21 mouse cellular contexts compared by ENCODE assay signal in the genomic region with DNA sequence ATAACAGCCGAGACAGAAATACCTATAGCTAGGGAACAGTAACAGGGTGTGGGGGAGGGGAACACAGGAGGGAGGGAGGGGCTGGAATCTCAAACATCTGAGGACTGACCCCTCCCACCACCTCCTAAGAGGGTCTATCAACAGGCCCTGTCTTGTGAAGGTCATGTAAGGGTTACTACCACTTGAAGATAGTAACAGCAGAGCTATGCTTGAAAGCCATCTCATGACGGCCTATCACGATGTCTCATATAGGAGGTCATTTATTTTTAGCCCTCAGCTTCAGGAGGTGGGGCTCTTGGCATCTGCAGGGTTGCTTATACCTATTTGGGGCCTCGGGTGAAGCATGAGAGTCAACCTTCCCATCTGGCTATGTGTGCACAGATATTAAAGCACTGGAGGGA. TPM values are rescaled to one million over a fixed set of nuclear protein-coding genes. Genes with fewer than 3 reads are reported as not detected.
DNase-seq lines count a peak whose midpoint lies in the region; ATAC-seq and TF ChIP-seq lines count a peak whose summit lies in the region.
"Had no signal": no experiment of that assay in that cellular context is flagged by ENCODE, and none has a peak within 500 bp of the region (broad histone marks: within the 10 kb centered on the region; RNA-seq: fewer than 3 reads in every experiment).

No protein-coding gene starts in this region.

- no peak overlapping the region; the same call in 1 of the 2 replicates for H3K9ac ChIP-seq in ES-E14 (ENCODE audit: insufficient read depth, low read depth, low read length, poor library complexity, severe bottlenecking)
- H3K9ac ChIP-seq in heart, embryonic 15.5 days: no peak overlapping the region
- no peak overlapping the region for H3K9ac ChIP-seq in kidney, embryonic 14.5 days (ENCODE audit: low read depth, low read length)
- no peak overlapping the region for H3K9ac ChIP-seq in forebrain, embryonic 11.5 days (ENCODE audit: low read length)
- H3K9ac ChIP-seq: forebrain, embryonic 15.5 days; liver, embryonic 14.5 days; neural tube, embryonic 15.5 days had no signal

- H3K4me1 ChIP-seq in E14TG2a.4 (replicated peaks; ENCODE audit: low read depth, low read length) (peaks cover 54% of the 10 kb centered on the region), ES-E14 (ENCODE audit: control insufficient read depth in 2 of 2, insufficient read depth in 2 of 2, low read length in 2 of 2, poor library complexity in 1 of 2) (peaks cover 7 to 21% of the 10 kb centered on the region in 2 experiments)
- peaks cover 17% of the 10 kb centered on the region for H3K4me1 ChIP-seq in heart, embryonic 15.5 days (replicated peaks)
- no peaks in the 10 kb centered on the region for H3K4me1 ChIP-seq in kidney, embryonic 14.5 days (ENCODE audit: control insufficient read depth, insufficient read depth, low read length)
- H3K4me1 ChIP-seq in forebrain, embryonic 11.5 days (replicated peaks; ENCODE audit: control insufficient read depth, insufficient read depth, low read length): no peaks in the 10 kb centered on the region
- no peaks in the 10 kb centered on the region for H3K4me1 ChIP-seq in thymus, adult 2 months (replicated peaks; ENCODE audit: control insufficient read depth, insufficient read depth, low read length)

- no peaks in the 10 kb centered on the region for H3K27me3 ChIP-seq in E14TG2a.4 (ENCODE audit: insufficient read depth, low read length)
- no peaks in the 10 kb centered on the region for H3K27me3 ChIP-seq in heart, embryonic 15.5 days
- no peaks in the 10 kb centered on the region for H3K27me3 ChIP-seq in kidney, embryonic 14.5 days (ENCODE audit: control insufficient read depth, insufficient read depth, low read length)
- no peaks in the 10 kb centered on the region for H3K27me3 ChIP-seq in forebrain, embryonic 11.5 days (ENCODE audit: control insufficient read depth, insufficient read depth, low read length)
- no peaks in the 10 kb centered on the region for H3K27me3 ChIP-seq in thymus, adult 2 months (ENCODE audit: control insufficient read depth, insufficient read depth, low read length)
- H3K27me3 ChIP-seq: forebrain, embryonic 15.5 days; neural tube, embryonic 15.5 days had no signal

- no peaks in the 10 kb centered on the region for H3K9me3 ChIP-seq in E14TG2a.4 (ENCODE audit: low read length)
- H3K9me3 ChIP-seq in ES-E14 (ENCODE audit: control insufficient read depth, insufficient read depth, low read depth, low read length): no peaks in the 10 kb centered on the region
- H3K9me3 ChIP-seq in heart, embryonic 15.5 days (replicated peaks): no peaks in the 10 kb centered on the region
- H3K9me3 ChIP-seq in kidney, embryonic 14.5 days (ENCODE audit: control insufficient read depth, low read length): no peaks in the 10 kb centered on the region
- no peaks in the 10 kb centered on the region for H3K9me3 ChIP-seq in forebrain, embryonic 11.5 days (ENCODE audit: control insufficient read depth, low read length)
- H3K9me3 ChIP-seq: forebrain, embryonic 15.5 days; neural tube, embryonic 15.5 days had no signal

- in situ Hi-C loops in ES-E14 (cut with MboI; ENCODE audit: low sequenced_read_pairs in 2 of 2, unreplicated experiment in 2 of 2): no loop called here

- WGBS in heart, embryonic 15.5 days: 19% methylated on average over 4 of the region's 4 CpGs
- WGBS in kidney, embryonic 14.5 days: 58% methylated on average over 4 of the region's 4 CpGs
- 76% methylated on average over 4 of the region's 4 CpGs for WGBS in forebrain, embryonic 11.5 days
- WGBS in thymus, adult 2 months: 69% methylated on average over 4 of the region's 4 CpGs

- DNase-seq in ES-E14 (ENCODE audit: low read depth, low spot score): peak; percentile 81
- DNase-seq in heart, adult 18-20 months: peak; percentile 48 to 67
- no peak for DNase-seq in kidney, postnatal 36 days
- DNase-seq in forebrain, embryonic 11.5 days (ENCODE audit: low spot score): no peak
- no peak for DNase-seq in thymus, adult 2 months
- DNase-seq: cerebellum, adult 18-20 months; gastrocnemius, adult 2 months; kidney, postnatal 14 days had no signal

- TF ChIP-seq CTCF in E14TG2a.4 (conservative IDR thresholded peaks at IDR 0.05; ENCODE audit: low read length): no peak
- no peak for TF ChIP-seq CTCF in thymus, adult 2 months (IDR thresholded peaks at IDR 0.05; ENCODE audit: borderline replicate concordance, control insufficient read depth, extremely low read depth, insufficient read depth, low read length, poor library complexity)

- H3K4me3 ChIP-seq in E14TG2a.4 (replicated peaks; ENCODE audit: low read length) (0 out of 2 replicates have a peak overlapping the region, but pooled peaks have one; percentile 5), ES-E14 (ENCODE audit: insufficient read depth in 1 of 2, low read depth in 1 of 2, low read length in 2 of 2, poor library complexity in 1 of 2, severe bottlenecking in 1 of 2) (no peak overlapping the region)
- H3K4me3 ChIP-seq in heart, embryonic 15.5 days: no peak overlapping the region
- no peak overlapping the region for H3K4me3 ChIP-seq in kidney, embryonic 14.5 days (ENCODE audit: low read length)
- no peak overlapping the region for H3K4me3 ChIP-seq in forebrain, embryonic 11.5 days (ENCODE audit: low read depth, low read length)
- H3K4me3 ChIP-seq in thymus, adult 2 months (ENCODE audit: control insufficient read depth, insufficient read depth, low read length): no peak overlapping the region
- H3K4me3 ChIP-seq: forebrain, embryonic 15.5 days; gastrocnemius, adult 2 months; neural tube, embryonic 15.5 days had no signal

- peak; percentile 92 for ATAC-seq in heart, embryonic 15.5 days (replicated peaks; ENCODE audit: insufficient number of reproducible peaks, insufficient read depth, low FRiP score, low read depth)
- no peak for ATAC-seq in kidney, embryonic 14.5 days (ENCODE audit: low FRiP score, low TSS enrichment)
- ATAC-seq in forebrain, embryonic 11.5 days (replicated peaks; ENCODE audit: low FRiP score): no peak
- ATAC-seq: forebrain, embryonic 15.5 days; inflammation-experienced regulatory T-cells, adult 6 months had no signal

- H3K36me3 ChIP-seq in E14TG2a.4 (ENCODE audit: insufficient read depth, low read length): no peaks in the 10 kb centered on the region
- H3K36me3 ChIP-seq in ES-E14 (ENCODE audit: control insufficient read depth, insufficient read depth, low read length, poor library complexity, severe bottlenecking): no peaks in the 10 kb centered on the region
- no peaks in the 10 kb centered on the region for H3K36me3 ChIP-seq in heart, embryonic 15.5 days
- H3K36me3 ChIP-seq in kidney, embryonic 14.5 days (ENCODE audit: control insufficient read depth, insufficient read depth, low read length): no peaks in the 10 kb centered on the region
- H3K36me3 ChIP-seq in forebrain, embryonic 11.5 days (ENCODE audit: control insufficient read depth, insufficient read depth, low read length): no peaks in the 10 kb centered on the region
- H3K36me3 ChIP-seq in thymus, adult 2 months (ENCODE audit: control insufficient read depth, insufficient read depth, low read length): no peaks in the 10 kb centered on the region
- H3K36me3 ChIP-seq: forebrain, embryonic 15.5 days; neural tube, embryonic 15.5 days had no signal

- TF ChIP-seq POLR2A in thymus, adult 2 months (IDR thresholded peaks at IDR 0.05; ENCODE audit: control insufficient read depth, extremely low read depth, insufficient read depth, low read length, poor library complexity): no peak

- H3K4me2 ChIP-seq in heart, embryonic 15.5 days: peak overlapping the region; percentile 45
- no peak overlapping the region for H3K4me2 ChIP-seq in kidney, embryonic 14.5 days (replicated peaks; ENCODE audit: low read depth, low read length)
- H3K4me2 ChIP-seq in forebrain, embryonic 11.5 days (ENCODE audit: low read depth, low read length, severe bottlenecking): no peak overlapping the region
- H3K4me2 ChIP-seq: forebrain, embryonic 15.5 days; midbrain, embryonic 11.5 days; neural tube, embryonic 15.5 days had no signal

- H3K27ac ChIP-seq in ES-E14 (ENCODE audit: insufficient read depth, low read depth, low read length, poor library complexity, severe bottlenecking): peak overlapping the region; percentile 73; the same call in 1 of the 2 replicates
- H3K27ac ChIP-seq in heart, embryonic 15.5 days: peak overlapping the region; percentile 97
- H3K27ac ChIP-seq in kidney, embryonic 14.5 days (ENCODE audit: low read depth, low read length): no peak overlapping the region
- no peak overlapping the region for H3K27ac ChIP-seq in forebrain, embryonic 11.5 days (ENCODE audit: low read depth, low read length)
- H3K27ac ChIP-seq in thymus, adult 2 months (ENCODE audit: control insufficient read depth, insufficient read depth, low read length): no peak overlapping the region
- H3K27ac ChIP-seq: forebrain, embryonic 15.5 days; gastrocnemius, adult 2 months; liver, embryonic 14.5 days; neural tube, embryonic 15.5 days had no signal

TF ChIP-seq in ES-E14, 5 proteins besides CTCF, POLR2A, EP300 and RAD21:
- TF ChIP-seq ZNF384 (IDR thresholded peaks at IDR 0.05; ENCODE audit: low read depth, low read length) (no peak), HCFC1 (IDR thresholded peaks at IDR 0.05; ENCODE audit: borderline replicate concordance, insufficient read depth, low read length) (no peak), CHD2 (IDR thresholded peaks at IDR 0.05; ENCODE audit: low read depth, low read length) (no peak), ZC3H11A (IDR thresholded peaks at IDR 0.05; ENCODE audit: borderline replicate concordance, low read depth, low read length) (no peak), MAFK (IDR thresholded peaks at IDR 0.05; ENCODE audit: insufficient read depth, low read depth, low read length) (no peak)

RNA-seq across cellular contexts. Expression of gene Prss54, which starts 20.7 kb away (rescaled TPM):
- not detected in 2 replicates for total RNA-seq in ES-E14 (2012; rRNA removed)
- total RNA-seq in heart, adult 18-20 months (2021): not detected
- not detected in 2 replicates for polyA plus RNA-seq in heart, embryonic 15.5 days (2015; fragmentation: Nextera tagmentation; extraction: Ambion mirVana)
- not detected in 2 replicates for polyA plus RNA-seq in kidney, embryonic 14.5 days (2014; fragmentation: Nextera tagmentation; extraction: Ambion mirVana)
- not detected in 2 replicates for polyA plus RNA-seq in forebrain, embryonic 11.5 days (2014; fragmentation: Nextera tagmentation; extraction: Ambion mirVana)
- 0.07 TPM in 1 of 2 replicates, not detected in the other for polyA plus RNA-seq in thymus, adult 2 months (2012; rRNA removed)
- total RNA-seq: adrenal gland, adult 18-20 months; gastrocnemius, adult 2 months; heart, postnatal 14 days; left cerebral cortex, postnatal 25 days had no signal
- polyA plus RNA-seq: brain, embryonic 14.5 days; forebrain, embryonic 15.5 days; inflammation-experienced regulatory T-cells, adult 6 months; liver, embryonic 14.5 days; midbrain, embryonic 11.5 days; neural tube, embryonic 15.5 days; stomach, embryonic 14.5 days had no signal

RNA-seq across cellular contexts. Expression of gene Gins3, which starts 36.4 kb away (rescaled TPM):
- 12.7 and 13.9 TPM in 2 replicates for total RNA-seq in ES-E14 (2012; rRNA removed)
- 1 to 10 TPM in 1 of 2 experiments, under 1 TPM in 1; 0.97 to 1.2 TPM for total RNA-seq in heart, adult 18-20 months (2021)
- polyA plus RNA-seq in heart, embryonic 15.5 days (2015; fragmentation: Nextera tagmentation; extraction: Ambion mirVana): 13.2 and 13.5 TPM in 2 replicates
- polyA plus RNA-seq in kidney, embryonic 14.5 days (2014; fragmentation: Nextera tagmentation; extraction: Ambion mirVana): 17.3 and 27.0 TPM in 2 replicates
- 31.6 and 35.2 TPM in 2 replicates for polyA plus RNA-seq in forebrain, embryonic 11.5 days (2014; fragmentation: Nextera tagmentation; extraction: Ambion mirVana)
- 7.2 and 9.3 TPM in 2 replicates for polyA plus RNA-seq in thymus, adult 2 months (2012; rRNA removed)

Comparison
In these comparisons a context has a peak if more than half of its experiments do, and no peak if none do; other contexts are left out.
1. DNase-seq: peak in ES-E14 (single experiment) and heart, adult 18-20 months (2 of 2); none in kidney, postnatal 36 days (0 of 2), forebrain, embryonic 11.5 days (single experiment) and thymus, adult 2 months (single experiment).
2. H3K27ac ChIP-seq: peak in ES-E14 (single experiment) and heart, embryonic 15.5 days (single experiment); none in kidney, embryonic 14.5 days (single experiment), forebrain, embryonic 11.5 days (single experiment) and thymus, adult 2 months (single experiment).